Mouse (Mus musculus): ENCODE measurements around the gene Gm10490. TPM values are rescaled to one million over a fixed set of nuclear protein-coding genes. Genes with fewer than 3 reads are reported as not detected.

Gm10490 gene
- polyA plus RNA-seq, 1 experiment from 2014 or later: not detected

DNA sequence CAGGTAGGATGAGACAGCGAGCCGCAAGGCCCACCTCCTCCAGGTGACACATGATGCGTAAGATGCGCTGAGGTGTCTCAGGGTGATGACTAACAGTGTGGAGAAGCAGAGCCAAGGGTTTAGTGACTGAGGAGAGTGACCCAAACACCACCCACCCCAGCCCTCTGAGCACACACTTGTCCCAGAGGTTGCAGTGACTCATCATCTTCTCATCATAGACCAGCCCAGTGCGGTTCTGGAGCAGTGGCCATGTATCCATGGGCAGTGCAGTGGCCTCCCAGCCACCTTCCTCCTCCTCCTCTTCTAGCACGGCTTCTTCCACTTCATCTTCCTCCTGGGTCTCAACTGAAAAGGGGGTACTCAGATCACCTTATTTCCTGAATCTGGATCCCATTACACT, 28.3 kb downstream of the Gm10490 start:
- no peak overlapping the region for H3K9ac ChIP-seq (ENCODE audit: low read length)
- no peaks in the 10 kb centered on the region for H3K9me3 ChIP-seq (ENCODE audit: control insufficient read depth, low read length)
- no peaks in the 10 kb centered on the region for H3K27me3 ChIP-seq (ENCODE audit: control insufficient read depth, insufficient read depth, low read length)
- H3K4me2 ChIP-seq (ENCODE audit: low read depth): no peak overlapping the region
- H3K4me3 ChIP-seq (ENCODE audit: low read depth, low read length): no peak overlapping the region
- peaks cover 2% of the 10 kb centered on the region; the same call in 1 of the 2 replicates for H3K36me3 ChIP-seq (ENCODE audit: control insufficient read depth, insufficient read depth, low read length)
- 93% methylated on average over 6 of the region's 6 CpGs for WGBS
- no peaks in the 10 kb centered on the region for H3K4me1 ChIP-seq (ENCODE audit: control insufficient read depth, insufficient read depth, low read length)
- DNase-seq (ENCODE audit: low spot score): no peak
- H3K27ac ChIP-seq (ENCODE audit: low read depth, low read length): no peak overlapping the region
- ATAC-seq (ENCODE audit: insufficient read depth, low FRiP score, low TSS enrichment): no peak

DNA sequence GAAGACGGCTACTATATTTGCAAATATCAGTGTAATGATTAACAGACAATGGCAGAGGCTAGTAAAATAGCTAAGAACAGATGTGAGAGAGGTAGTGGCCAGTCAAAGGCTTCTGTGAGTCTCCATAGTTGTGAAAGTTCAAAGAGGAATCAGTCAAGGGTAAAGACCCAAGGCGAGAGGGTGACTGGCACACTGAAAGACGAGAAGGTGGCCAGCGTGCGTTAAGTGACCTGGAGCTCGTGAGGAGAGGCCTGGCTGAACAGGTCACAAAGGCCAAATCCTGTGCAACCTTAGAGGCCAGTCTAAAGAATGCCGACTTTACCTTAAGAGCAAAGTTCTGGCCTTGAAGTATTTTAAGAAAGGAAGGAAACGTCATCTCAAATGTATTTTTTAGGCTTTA, 36.3 kb downstream of the Gm10490 start:
- Histone ChIP-seq H3K27me3 (ENCODE audit: control insufficient read depth, insufficient read depth, low read length) (no peaks in the 10 kb centered on the region), H3K4me1 (ENCODE audit: control insufficient read depth, insufficient read depth, low read length) (no peaks in the 10 kb centered on the region), H3K9me3 (ENCODE audit: control insufficient read depth, low read length) (no peaks in the 10 kb centered on the region), H3K27ac (ENCODE audit: low read depth, low read length) (no peak overlapping the region), H3K4me2 (ENCODE audit: low read depth) (no peak overlapping the region), H3K4me3 (ENCODE audit: low read depth, low read length) (no peak overlapping the region), H3K9ac (ENCODE audit: low read length) (no peak overlapping the region), H3K36me3 (ENCODE audit: control insufficient read depth, insufficient read depth, low read length) (no peaks in the 10 kb centered on the region)
- ATAC-seq (ENCODE audit: insufficient read depth, low FRiP score, low TSS enrichment): no peak
- DNase-seq (ENCODE audit: low spot score): no peak
- WGBS: 81% methylated on average over 8 of the region's 8 CpGs

DNA sequence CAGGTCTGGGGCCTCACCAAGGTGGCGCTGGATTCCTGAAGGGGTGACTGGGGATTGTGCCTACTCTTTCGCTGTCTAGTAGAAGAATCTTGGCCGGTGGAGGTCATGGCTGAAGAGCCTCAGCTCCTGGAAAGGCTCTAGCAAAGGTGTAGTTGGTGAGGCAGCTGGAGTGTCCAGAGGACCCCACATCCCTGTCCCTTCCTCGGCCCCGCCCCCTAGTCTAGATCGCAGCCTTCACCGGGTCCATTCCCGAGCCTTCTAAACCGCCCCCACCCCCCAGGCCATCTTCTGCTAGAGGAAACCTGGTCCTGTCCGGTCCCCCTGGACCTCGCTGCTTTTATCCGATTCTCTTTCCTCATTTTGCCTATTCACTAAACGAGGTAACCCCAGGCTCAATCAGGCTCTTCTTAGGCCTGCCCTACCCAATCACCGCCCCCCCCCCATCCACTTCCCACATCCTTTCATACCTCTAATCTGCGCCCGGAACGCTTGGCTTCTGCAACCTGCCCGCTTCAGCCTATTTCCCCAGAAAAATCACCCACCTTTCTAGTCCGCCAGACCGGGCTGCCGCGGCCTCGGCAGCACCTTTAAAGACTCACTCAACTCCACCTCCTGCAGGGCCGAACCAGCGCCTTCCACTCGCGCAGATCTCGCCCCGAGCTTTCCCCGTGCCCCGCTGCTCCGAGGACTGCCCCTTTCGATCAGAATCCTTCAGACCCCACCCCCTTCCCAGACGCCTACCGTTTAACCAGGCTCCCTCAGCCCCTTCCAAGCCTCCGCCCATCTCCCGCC, 38.0 kb downstream of the Gm10490 start, which contains the start of gene Hdac6:
Gene Hdac6 (minus strand): TSS at position 782 of the 792 bp plus-strand sequence.
- Histone ChIP-seq H3K4me2 (ENCODE audit: low read depth) (peak within 1 kb of the TSS; percentile 39), H3K9me3 (ENCODE audit: control insufficient read depth, low read length) (no peaks in the 10 kb centered on the region), H3K36me3 (ENCODE audit: control insufficient read depth, insufficient read depth, low read length) (no peaks in the 10 kb centered on the region), H3K4me3 (ENCODE audit: low read depth, low read length) (peak within 1 kb of the TSS; percentile 36), H3K27ac (ENCODE audit: low read depth, low read length) (no peak within 1 kb of the TSS), H3K9ac (ENCODE audit: low read length) (peak within 1 kb of the TSS; percentile 41), H3K4me1 (ENCODE audit: control insufficient read depth, insufficient read depth, low read length) (no peaks in the 10 kb centered on the region), H3K27me3 (ENCODE audit: control insufficient read depth, insufficient read depth, low read length) (no peaks in the 10 kb centered on the region)
- WGBS: 22% methylated on average over 34 of the region's 37 CpGs
- DNase-seq (ENCODE audit: low spot score): peak; percentile 18
- peak; percentile 98 for ATAC-seq (ENCODE audit: insufficient read depth, low FRiP score, low TSS enrichment)

DNA sequence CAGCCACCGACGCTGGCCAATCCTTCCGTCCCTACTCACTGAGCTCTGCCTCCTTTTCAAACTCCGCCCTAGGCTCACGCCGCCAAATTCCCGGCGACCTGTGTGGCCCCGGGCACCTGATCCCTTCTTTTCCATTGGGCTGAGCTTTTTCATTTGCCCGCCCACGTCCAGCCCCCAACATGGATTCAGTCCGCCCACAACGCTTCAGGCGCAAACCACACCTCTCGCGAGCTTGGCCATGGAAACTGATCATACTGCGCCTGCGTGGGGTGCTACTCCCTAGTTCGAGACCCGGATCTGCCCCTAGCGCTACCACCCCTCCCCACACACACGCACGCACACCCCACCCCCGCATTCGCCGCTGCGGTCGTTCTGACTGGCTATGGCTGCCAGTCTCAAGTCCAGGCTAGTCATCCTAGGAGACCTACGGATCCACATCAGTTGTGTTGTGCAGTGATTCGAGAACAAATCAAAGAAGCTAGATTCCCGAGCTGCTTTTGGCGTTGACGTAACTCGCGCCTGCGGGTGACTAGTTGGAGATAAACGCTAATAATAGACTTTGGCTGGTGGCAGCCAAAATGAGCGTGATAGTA, 38.7 kb downstream of the Gm10490 start:
- Histone ChIP-seq H3K36me3 (ENCODE audit: control insufficient read depth, insufficient read depth, low read length) (no peaks in the 10 kb centered on the region), H3K4me1 (ENCODE audit: control insufficient read depth, insufficient read depth, low read length) (no peaks in the 10 kb centered on the region), H3K9me3 (ENCODE audit: control insufficient read depth, low read length) (no peaks in the 10 kb centered on the region), H3K4me3 (ENCODE audit: low read depth, low read length) (peak overlapping the region; percentile 36), H3K4me2 (ENCODE audit: low read depth) (peak overlapping the region; percentile 35), H3K27me3 (ENCODE audit: control insufficient read depth, insufficient read depth, low read length) (no peaks in the 10 kb centered on the region), H3K27ac (ENCODE audit: low read depth, low read length) (no peak overlapping the region), H3K9ac (ENCODE audit: low read length) (peak overlapping the region; percentile 18)
- DNase-seq (ENCODE audit: low spot score) (peak; percentile 93), ATAC-seq (ENCODE audit: insufficient read depth, low FRiP score, low TSS enrichment) (no peak)
- 10% methylated on average over 37 of the region's 38 CpGs for WGBS

DNA sequence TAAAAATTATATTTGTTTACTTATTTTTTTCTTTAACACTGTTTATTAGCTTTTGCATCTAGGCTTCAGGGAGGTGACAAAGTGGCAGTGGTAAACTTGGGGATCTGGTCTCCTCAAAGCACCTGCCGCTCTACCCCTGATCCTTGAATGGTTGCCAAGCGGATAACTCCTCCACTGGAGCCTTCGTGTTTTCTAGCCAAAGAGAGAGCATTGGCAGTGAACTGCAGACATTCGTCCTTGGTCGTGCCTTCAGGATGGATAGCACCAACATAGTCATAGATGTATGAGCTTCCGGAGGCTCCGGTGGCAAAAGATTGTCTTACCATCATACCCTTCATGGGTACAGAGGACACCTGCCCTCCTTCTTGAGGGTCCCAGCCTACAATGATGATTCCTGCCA, 40.7 kb downstream of the Gm10490 start:
- H3K36me3 ChIP-seq (ENCODE audit: control insufficient read depth, insufficient read depth, low read length): no peaks in the 10 kb centered on the region
- ATAC-seq (ENCODE audit: insufficient read depth, low FRiP score, low TSS enrichment): no peak
- WGBS: 92% methylated on average over 7 of the region's 7 CpGs
- H3K9me3 ChIP-seq (ENCODE audit: control insufficient read depth, low read length): no peaks in the 10 kb centered on the region
- H3K4me2 ChIP-seq (ENCODE audit: low read depth): no peak overlapping the region
- no peak overlapping the region for H3K27ac ChIP-seq (ENCODE audit: low read depth, low read length)
- no peaks in the 10 kb centered on the region for H3K4me1 ChIP-seq (ENCODE audit: control insufficient read depth, insufficient read depth, low read length)
- H3K27me3 ChIP-seq (ENCODE audit: control insufficient read depth, insufficient read depth, low read length): no peaks in the 10 kb centered on the region
- DNase-seq (ENCODE audit: low spot score): no peak
- no peak overlapping the region for H3K4me3 ChIP-seq (ENCODE audit: low read depth, low read length)
- H3K9ac ChIP-seq (ENCODE audit: low read length): no peak overlapping the region

DNA sequence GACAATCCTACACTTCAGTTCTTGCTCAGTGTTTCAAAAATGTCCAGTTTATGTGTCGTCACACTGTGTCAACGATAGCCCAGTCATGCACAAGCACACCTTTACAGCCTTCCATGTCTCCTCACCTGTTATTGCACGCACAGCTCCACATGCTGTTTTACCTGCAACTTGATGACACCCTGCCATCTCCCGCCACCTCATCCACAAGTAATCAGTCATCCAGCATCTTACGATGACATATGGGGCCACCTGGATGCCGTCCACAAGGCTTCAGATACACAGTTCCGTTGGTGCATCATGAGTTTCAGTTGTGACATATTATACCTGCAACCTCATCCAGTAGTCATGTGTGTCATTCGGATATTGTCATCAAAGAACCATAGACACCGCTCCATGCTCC, 49.5 kb downstream of the Gm10490 start:
- 90% methylated on average over 9 of the region's 9 CpGs for WGBS
- no peaks in the 10 kb centered on the region for H3K9me3 ChIP-seq (ENCODE audit: control insufficient read depth, low read length)

More for the DNA sequence above, 49.5 kb downstream of the Gm10490 start:
- Histone ChIP-seq H3K27ac (ENCODE audit: low read depth, low read length) (no peak overlapping the region), H3K4me2 (ENCODE audit: low read depth) (no peak overlapping the region), H3K27me3 (ENCODE audit: control insufficient read depth, insufficient read depth, low read length) (no peaks in the 10 kb centered on the region), H3K36me3 (ENCODE audit: control insufficient read depth, insufficient read depth, low read length) (no peaks in the 10 kb centered on the region), H3K9ac (ENCODE audit: low read length) (no peak overlapping the region), H3K4me1 (ENCODE audit: control insufficient read depth, insufficient read depth, low read length) (no peaks in the 10 kb centered on the region), H3K4me3 (ENCODE audit: low read depth, low read length) (no peak overlapping the region)
- ATAC-seq (ENCODE audit: insufficient read depth, low FRiP score, low TSS enrichment): no peak
- no peak for DNase-seq (ENCODE audit: low spot score)

Other genes starting within 250 kb of the Gm10490 start
- gene Plp2, start 238.2 kb upstream of the Gm10490 start, polyA plus RNA-seq (2014; fragmentation: Nextera tagmentation; extraction: Ambion mirVana): 43.3 and 49.4 TPM in 2 replicates
- gene Magix, start 228.3 kb upstream of the Gm10490 start, polyA plus RNA-seq (2014; fragmentation: Nextera tagmentation; extraction: Ambion mirVana): not detected in 2 replicates
- 47.3 and 48.4 TPM in 2 replicates for gene Gpkow, start 212.4 kb upstream of the Gm10490 start, polyA plus RNA-seq (2014; fragmentation: Nextera tagmentation; extraction: Ambion mirVana)
- gene Wdr45, start 195.2 kb upstream of the Gm10490 start, polyA plus RNA-seq (2014; fragmentation: Nextera tagmentation; extraction: Ambion mirVana): 17.8 and 18.3 TPM in 2 replicates
- not detected in 2 replicates for gene Gm45208, start 187.3 kb upstream of the Gm10490 start, polyA plus RNA-seq (2014; fragmentation: Nextera tagmentation; extraction: Ambion mirVana)
- 102 and 104 TPM in 2 replicates for gene Praf2, start 181.1 kb upstream of the Gm10490 start, polyA plus RNA-seq (2014; fragmentation: Nextera tagmentation; extraction: Ambion mirVana)
- 21.0 and 31.8 TPM in 2 replicates for gene Ccdc120, start 158.6 kb upstream of the Gm10490 start, polyA plus RNA-seq (2014; fragmentation: Nextera tagmentation; extraction: Ambion mirVana)
- 21.6 and 25.9 TPM in 2 replicates for gene Tfe3, start 147.0 kb upstream of the Gm10490 start, polyA plus RNA-seq (2014; fragmentation: Nextera tagmentation; extraction: Ambion mirVana)
- 51.7 and 57.0 TPM in 2 replicates for gene Gripap1, start 119.8 kb upstream of the Gm10490 start, polyA plus RNA-seq (2014; fragmentation: Nextera tagmentation; extraction: Ambion mirVana)
- 2.2 and 2.5 TPM in 2 replicates for gene Kcnd1, start 87.3 kb upstream of the Gm10490 start, polyA plus RNA-seq (2014; fragmentation: Nextera tagmentation; extraction: Ambion mirVana)
- 35.9 and 40.8 TPM in 2 replicates for gene Otud5, start 68.2 kb upstream of the Gm10490 start, polyA plus RNA-seq (2014; fragmentation: Nextera tagmentation; extraction: Ambion mirVana)
- 5.9 and 7.8 TPM in 2 replicates for gene Pim2, start 31.3 kb upstream of the Gm10490 start, polyA plus RNA-seq (2014; fragmentation: Nextera tagmentation; extraction: Ambion mirVana)
- 13.8 and 15.3 TPM in 2 replicates for gene Slc35a2, start 25.5 kb upstream of the Gm10490 start, polyA plus RNA-seq (2014; fragmentation: Nextera tagmentation; extraction: Ambion mirVana)
- gene Pqbp1, start 10.3 kb upstream of the Gm10490 start, polyA plus RNA-seq (2014; fragmentation: Nextera tagmentation; extraction: Ambion mirVana): 137 and 143 TPM in 2 replicates
- 171 and 184 TPM in 2 replicates for gene Timm17b, start 10.2 kb upstream of the Gm10490 start, polyA plus RNA-seq (2014; fragmentation: Nextera tagmentation; extraction: Ambion mirVana)
- not detected in 2 replicates for gene Gm10491, start 1.7 kb upstream of the Gm10490 start, polyA plus RNA-seq (2014; fragmentation: Nextera tagmentation; extraction: Ambion mirVana)
- 29.6 and 33.1 TPM in 2 replicates for gene Pcsk1n, start 10.3 kb downstream of the Gm10490 start, polyA plus RNA-seq (2014; fragmentation: Nextera tagmentation; extraction: Ambion mirVana)
- gene Eras, start 19.1 kb downstream of the Gm10490 start, polyA plus RNA-seq (2014; fragmentation: Nextera tagmentation; extraction: Ambion mirVana): not detected in 2 replicates
- 51.6 and 53.6 TPM in 2 replicates for gene Hdac6, start 38.3 kb downstream of the Gm10490 start, polyA plus RNA-seq (2014; fragmentation: Nextera tagmentation; extraction: Ambion mirVana)
- gene Gata1, start 68.5 kb downstream of the Gm10490 start, polyA plus RNA-seq (2014; fragmentation: Nextera tagmentation; extraction: Ambion mirVana): 4.7 and 4.9 TPM in 2 replicates
- gene Glod5, start 109.0 kb downstream of the Gm10490 start, polyA plus RNA-seq (2014; fragmentation: Nextera tagmentation; extraction: Ambion mirVana): not detected in 2 replicates
- 82.5 and 84.8 TPM in 2 replicates for gene Suv39h1, start 165.2 kb downstream of the Gm10490 start, polyA plus RNA-seq (2014; fragmentation: Nextera tagmentation; extraction: Ambion mirVana)
- gene Was, start 181.0 kb downstream of the Gm10490 start, polyA plus RNA-seq (2014; fragmentation: Nextera tagmentation; extraction: Ambion mirVana): 0.19 and 0.32 TPM in 2 replicates
- gene Wdr13, start 223.3 kb downstream of the Gm10490 start, polyA plus RNA-seq (2014; fragmentation: Nextera tagmentation; extraction: Ambion mirVana): 25.6 and 27.3 TPM in 2 replicates
- gene Rbm3, start 236.3 kb downstream of the Gm10490 start, polyA plus RNA-seq (2014; fragmentation: Nextera tagmentation; extraction: Ambion mirVana): 400 and 423 TPM in 2 replicates

Data from neural tube, embryonic 11.5 days (tissue).